Mouse (Mus musculus) CH12.LX (cell line): ENCODE results near the gene Sgsm2. TPM values are rescaled to one million over a fixed set of nuclear protein-coding genes. Genes with fewer than 3 reads are reported as not detected.

Source experiments
- DNase-seq: peaks from one replicate; pipeline ENCODE4 v3.0.0-alpha.2; 2013; ENCODE audit errors: extremely low read depth
- H3K27ac ChIP-seq: 2 replicates; pipeline ENCODE4 v1.5.1; 2012; ENCODE audit warnings: low read depth, mild to moderate bottlenecking, control low read depth, moderate library complexity; ENCODE audit not compliant: insufficient read depth
- H3K27me3 ChIP-seq: replicated peaks from 2 replicates; pipeline ENCODE3; 2012; ENCODE audit warnings: inconsistent platforms
- H3K36me3 ChIP-seq, 2 experiments: replicated peaks in 1 of 2; 2 replicates each; pipeline versions ENCODE3 to v1.6.1; 2012; ENCODE audit warnings: inconsistent platforms in 1 of 2, low read length in 1 of 2, mild to moderate bottlenecking in 1 of 2, mixed read lengths in 1 of 2, moderate library complexity in 1 of 2; ENCODE audit not compliant: control insufficient read depth in 1 of 2, insufficient read depth in 1 of 2
- H3K4me1 ChIP-seq, 2 experiments: 2 replicates each; pipeline ENCODE4 v1.6.1; 2012; ENCODE audit warnings: inconsistent platforms in 1 of 2, moderate library complexity in 1 of 2; ENCODE audit not compliant: insufficient read depth in 2 of 2, control insufficient read depth in 1 of 2
- H3K4me2 ChIP-seq: 2 replicates; pipeline ENCODE4 v1.6.1; 2012; ENCODE audit warnings: low read depth, mild to moderate bottlenecking, control low read depth; ENCODE audit not compliant: poor library complexity, insufficient read depth, severe bottlenecking
- H3K4me3 ChIP-seq, 3 experiments: fragments of 150-350 bp in 1 of 3; sonication (generic) in 1 of 3; replicated peaks in 1 of 3; 2 replicates each; pipeline versions ENCODE3 to v1.5.1; 2011 to 2012; ENCODE audit warnings: low read depth in 2 of 3, low read length in 2 of 3, mild to moderate bottlenecking in 2 of 3, moderate library complexity in 2 of 3, control low read depth in 1 of 3, improper control_type of control experiment in 1 of 3, inconsistent platforms in 1 of 3, mixed read lengths in 1 of 3; ENCODE audit not compliant: poor library complexity in 1 of 3
- H3K79me2 ChIP-seq: replicated peaks from 2 replicates; pipeline ENCODE4 v1.6.1; 2012; ENCODE audit warnings: mild to moderate bottlenecking, moderate library complexity; ENCODE audit not compliant: control insufficient read depth, poor library complexity, insufficient read depth, severe bottlenecking; ENCODE audit errors: extremely low read depth
- H3K9ac ChIP-seq: 2 replicates; pipeline ENCODE4 v1.6.1; 2012; ENCODE audit warnings: low read depth, mild to moderate bottlenecking, control low read depth, moderate library complexity; ENCODE audit not compliant: insufficient read depth
- H3K9me3 ChIP-seq: replicated peaks from 2 replicates; pipeline ENCODE3; 2012; ENCODE audit warnings: low read length, inconsistent platforms, mixed read lengths
- BHLHE40 ChIP-seq: IDR thresholded peaks from 2 replicates; pipeline ENCODE4 v1.6.1; 2011; ENCODE audit warnings: mild to moderate bottlenecking, low read depth, low read length, improper control_type of control experiment
- CHD2 ChIP-seq: IDR thresholded peaks from 2 replicates; pipeline ENCODE4 v1.6.1; 2011; ENCODE audit warnings: low read length, improper control_type of control experiment
- EP300 ChIP-seq: IDR thresholded peaks from 2 replicates; pipeline ENCODE4 v1.6.1; 2011; ENCODE audit warnings: low read length, improper control_type of control experiment
- ETS1 ChIP-seq: conservative IDR thresholded peaks from 2 replicates; pipeline ENCODE4 v1.6.1; 2012; ENCODE audit warnings: low read depth, mild to moderate bottlenecking, inconsistent platforms, low read length, improper control_type of control experiment, moderate library complexity
- IRF4 ChIP-seq: IDR thresholded peaks from 2 replicates; pipeline ENCODE4 v1.6.1; 2014; ENCODE audit warnings: low read depth, mild to moderate bottlenecking, inconsistent platforms, low read length, improper control_type of control experiment
- MEF2A ChIP-seq: IDR thresholded peaks from 2 replicates; pipeline ENCODE4 v1.6.1; 2014; ENCODE audit warnings: low read depth, mild to moderate bottlenecking, inconsistent platforms, low read length, improper control_type of control experiment, borderline replicate concordance
- MXI1 ChIP-seq: IDR thresholded peaks from 2 replicates; pipeline ENCODE4 v1.6.1; 2011; ENCODE audit warnings: mild to moderate bottlenecking, low read depth, low read length, improper control_type of control experiment
- ZC3H11A ChIP-seq: IDR thresholded peaks from 2 replicates; pipeline ENCODE4 v1.6.1; 2012; ENCODE audit warnings: low read depth, mild to moderate bottlenecking, inconsistent platforms, low read length, improper control_type of control experiment
- dilution Hi-C: fragments of 300-500 bp; cut with MboI; formaldehyde crosslinking; loops from 2 replicates; pipeline ENCODE4 v1.14.3; 2020; ENCODE audit warnings: low sequenced_read_pairs; ENCODE audit not compliant: extremely low pct_unique_long_range_greater_than_20kb, extremely low pct_ligation_motif_present
- in situ Hi-C: fragments of 300-500 bp; cut with MboI; formaldehyde crosslinking; loops from 3 replicates; pipeline ENCODE4 v1.14.3; 2019; ENCODE audit warnings: low sequenced_read_pairs, low pct_ligation_motif_present, low pct_unique_long_range_greater_than_20kb, mixed read lengths
- polyA plus RNA-seq: library from polyadenylated mRNA; unstranded; fragments of >175 nt; gene quantifications from 2 replicates; pipeline ENCODE4 v1.2.1, GENCODE M21; 2012; ENCODE audit warnings: low read depth; ENCODE audit not compliant: insufficient read length
- total RNA-seq, 2 experiments: library from RNA; depleted of rRNA; stranded (reverse); fragments of 300-350 nt in 1 of 2; fragments of >200 nt in 1 of 2; gene quantifications; 2 replicates each; pipeline ENCODE4 v1.2.3; 2012 to 2014

Sgsm2 gene
- total and polyA plus RNA-seq, 3 experiments, result 0.75 to 3.8 (median 3.1) TPM

- in situ Hi-C loops, result no loop called here
- DNase-seq, result peak; percentile 77
- no peak overlapping the region for H3K4me3 ChIP-seq
- TF ChIP-seq MEF2A, result peak; percentile 40; the same call in 1 of the 2 replicates
- TF ChIP-seq BHLHE40, result 0 out of 2 replicates have a peak, but pooled peaks have one; percentile 4
- TF ChIP-seq EP300, result peak; percentile 74
- no peak for TF ChIP-seq MXI1
- no peak for TF ChIP-seq CHD2
- no peak for TF ChIP-seq ZC3H11A
- TF ChIP-seq ETS1, result peak; percentile 7; the same call in 1 of the 2 replicates
- peak; percentile 71 for TF ChIP-seq IRF4
- TF ChIP-seq, all 38 proteins: peak for 5
- no peaks in the 10 kb centered on the region for H3K9me3 ChIP-seq
- peaks cover 20% of the 10 kb centered on the region for H3K79me2 ChIP-seq
- H3K27me3 ChIP-seq, result no peaks in the 10 kb centered on the region
- no peak overlapping the region for H3K9ac ChIP-seq
- H3K36me3 ChIP-seq, result peaks cover 53 to 83% of the 10 kb centered on the region in 2 experiments
- H3K4me1 ChIP-seq, result peaks cover 4 to 30% of the 10 kb centered on the region in 2 experiments; a peak in 2 of 4 replicates
- dilution Hi-C loops, result no loop called here
- H3K4me2 ChIP-seq, result peak overlapping the region; percentile 31; the same call in 1 of the 2 replicates
- H3K27ac ChIP-seq, result peak overlapping the region; percentile 36; the same call in 1 of the 2 replicates
Measured at GRCm38 (mm10) chr11:74800658-74801057, 96.2 kb downstream of the Sgsm2 start.

Other genes starting within 250 kb of the Sgsm2 start
- gene Cluh, start 247.6 kb downstream of the Sgsm2 start, total RNA-seq (2012; rRNA removed), result 86.4 and 120 TPM in 2 replicates
- gene Cluh, start 247.6 kb downstream of the Sgsm2 start, total RNA-seq (2014; rRNA removed), result 63.1 and 74.9 TPM in 2 replicates
- gene Cluh, start 247.6 kb downstream of the Sgsm2 start, polyA plus RNA-seq, result 143 and 151 TPM in 2 replicates
- 53.9 and 54.5 TPM in 2 replicates for gene Pafah1b1, start 172.4 kb downstream of the Sgsm2 start, total RNA-seq (2012; rRNA removed)
- 107 and 143 TPM in 2 replicates for gene Pafah1b1, start 172.4 kb downstream of the Sgsm2 start, total RNA-seq (2014; rRNA removed)
- 136 and 140 TPM in 2 replicates for gene Pafah1b1, start 172.4 kb downstream of the Sgsm2 start, polyA plus RNA-seq
- gene Mettl16, start 126.2 kb downstream of the Sgsm2 start, total RNA-seq (2012; rRNA removed), result 79.3 and 100 TPM in 2 replicates
- gene Mettl16, start 126.2 kb downstream of the Sgsm2 start, total RNA-seq (2014; rRNA removed), result 80.0 and 90.7 TPM in 2 replicates
- gene Mettl16, start 126.2 kb downstream of the Sgsm2 start, polyA plus RNA-seq, result 111 and 119 TPM in 2 replicates
- gene Mnt, start 66.1 kb downstream of the Sgsm2 start, total RNA-seq (2012; rRNA removed), result 3.6 and 4.7 TPM in 2 replicates
- gene Mnt, start 66.1 kb downstream of the Sgsm2 start, total RNA-seq (2014; rRNA removed), result 1.4 and 1.6 TPM in 2 replicates
- gene Mnt, start 66.1 kb downstream of the Sgsm2 start, polyA plus RNA-seq, result 29.0 and 30.6 TPM in 2 replicates
- 85.2 and 127 TPM in 2 replicates for gene Tsr1, start 1.0 kb upstream of the Sgsm2 start, total RNA-seq (2012; rRNA removed)
- 101 and 105 TPM in 2 replicates for gene Tsr1, start 1.0 kb upstream of the Sgsm2 start, total RNA-seq (2014; rRNA removed)
- 149 and 162 TPM in 2 replicates for gene Tsr1, start 1.0 kb upstream of the Sgsm2 start, polyA plus RNA-seq
- 12.0 and 12.1 TPM in 2 replicates for gene Smg6, start 28.8 kb upstream of the Sgsm2 start, total RNA-seq (2012; rRNA removed)
- 8.0 and 9.0 TPM in 2 replicates for gene Smg6, start 28.8 kb upstream of the Sgsm2 start, total RNA-seq (2014; rRNA removed)
- 14.8 and 18.5 TPM in 2 replicates for gene Smg6, start 28.8 kb upstream of the Sgsm2 start, polyA plus RNA-seq
- gene Srr, start 28.9 kb upstream of the Sgsm2 start, total RNA-seq (2012; rRNA removed), result 4.0 and 5.9 TPM in 2 replicates
- gene Srr, start 28.9 kb upstream of the Sgsm2 start, total RNA-seq (2014; rRNA removed), result 5.7 and 6.7 TPM in 2 replicates
- 5.7 and 7.6 TPM in 2 replicates for gene Srr, start 28.9 kb upstream of the Sgsm2 start, polyA plus RNA-seq